Mouse (Mus musculus) testis, postnatal 14 days (tissue): ENCODE data around the gene Glt1d1.
A peak's percentile ranks its signal among the peaks of the same experiment; 100 is the strongest.

ENCODE experiments used
- DNase-seq: peaks from one replicate; pipeline ENCODE4 v3.0.0; 2021; ENCODE audit warnings: low spot score

The Glt1d1 gene

GRCm38 (mm10) chr5:127631671-127632070 lies 391 bp upstream of the Glt1d1 start:
- no peak for DNase-seq

GRCm38 (mm10) chr5:127633188-127633587 lies 1.1 kb downstream of the Glt1d1 start:
- DNase-seq, result no peak

GRCm38 (mm10) chr5:127633666-127634065 lies 1.6 kb downstream of the Glt1d1 start:
- no peak for DNase-seq

GRCm38 (mm10) chr5:127637622-127638021 lies 5.6 kb downstream of the Glt1d1 start:
- DNase-seq, result no peak

- no peak for DNase-seq
These were observed 6.1 kb downstream of the Glt1d1 start for GRCm38 (mm10) chr5:127638177-127638576.

- DNase-seq, result no peak
These were observed 7.1 kb downstream of the Glt1d1 start for GRCm38 (mm10) chr5:127639067-127639605.

GRCm38 (mm10) chr5:127639635-127640034 lies 7.6 kb downstream of the Glt1d1 start:
- DNase-seq, result no peak

- peak; percentile 71 for DNase-seq
These were observed 8.3 kb downstream of the Glt1d1 start for GRCm38 (mm10) chr5:127640359-127640758.

GRCm38 (mm10) chr5:127641185-127641958 lies 9.3 kb downstream of the Glt1d1 start:
- DNase-seq, result no peak

- no peak for DNase-seq
These were observed 16.0 kb downstream of the Glt1d1 start for GRCm38 (mm10) chr5:127648046-127648445.

- DNase-seq, result peak; percentile 17
These were observed 17.0 kb downstream of the Glt1d1 start for GRCm38 (mm10) chr5:127649077-127649476.

GRCm38 (mm10) chr5:127658257-127658656 lies 26.2 kb downstream of the Glt1d1 start:
- DNase-seq, result no peak

GRCm38 (mm10) chr5:127659312-127659711 lies 27.2 kb downstream of the Glt1d1 start:
- no peak for DNase-seq

- no peak for DNase-seq
These were observed 28.2 kb downstream of the Glt1d1 start for GRCm38 (mm10) chr5:127660267-127660666.

GRCm38 (mm10) chr5:127660979-127661378 lies 28.9 kb downstream of the Glt1d1 start:
- DNase-seq, result no peak

- DNase-seq, result no peak
These were observed 41.9 kb downstream of the Glt1d1 start for GRCm38 (mm10) chr5:127673913-127674312.

- DNase-seq, result no peak
These were observed 45.5 kb downstream of the Glt1d1 start for GRCm38 (mm10) chr5:127677561-127677960.

GRCm38 (mm10) chr5:127678501-127678900 lies 46.4 kb downstream of the Glt1d1 start:
- DNase-seq, result no peak

- no peak for DNase-seq
These were observed 56.6 kb downstream of the Glt1d1 start for GRCm38 (mm10) chr5:127688568-127689170.

GRCm38 (mm10) chr5:127691085-127691484 lies 59.0 kb downstream of the Glt1d1 start:
- no peak for DNase-seq

- no peak for DNase-seq
These were observed 59.5 kb downstream of the Glt1d1 start for GRCm38 (mm10) chr5:127691581-127691980.

GRCm38 (mm10) chr5:127695898-127696297 lies 63.8 kb downstream of the Glt1d1 start:
- DNase-seq, result no peak

- no peak for DNase-seq
These were observed 64.5 kb downstream of the Glt1d1 start for GRCm38 (mm10) chr5:127696602-127697001.
